Mouse (Mus musculus) liver, embryonic 14.5 days (tissue): ENCODE data around the gene Atg13. TPM values are rescaled to one million over a fixed set of nuclear protein-coding genes. Genes with fewer than 3 reads are reported as not detected.
A peak's percentile ranks its signal among the peaks of the same experiment; 100 is the strongest.

ENCODE experiments used
- ATAC-seq: fragments of 200-750 bp; cut with Nextera tagmentation; 2 replicates; pipeline ENCODE4 v1.8.0; 2017; ENCODE audit warnings: moderate number of reproducible peaks, mild to moderate bottlenecking, moderate library complexity; ENCODE audit not compliant: insufficient read depth
- DNase-seq, 3 experiments: peaks; one replicate each; pipeline ENCODE4 v3.0.0-alpha.2; 2012 to 2013; ENCODE audit warnings: low read depth in 3 of 3, low spot score in 3 of 3
- H3K27ac ChIP-seq: fragments of 300-500 bp; sonication (generic); 2 replicates; pipeline ENCODE4 v1.5.1; 2014; ENCODE audit warnings: moderate library complexity, mild to moderate bottlenecking, control low read depth, inconsistent platforms
- H3K27me3 ChIP-seq: fragments of 300-500 bp; sonication (generic); 2 replicates; pipeline ENCODE4 v1.6.1; 2014; ENCODE audit warnings: mild to moderate bottlenecking, low read length, moderate library complexity; ENCODE audit not compliant: control insufficient read depth, insufficient read depth
- H3K36me3 ChIP-seq: fragments of 300-500 bp; sonication (generic); replicated peaks from 2 replicates; pipeline ENCODE4 v1.6.1; 2014; ENCODE audit warnings: low read depth; ENCODE audit not compliant: control insufficient read depth, insufficient read depth
- H3K4me1 ChIP-seq, 2 experiments: fragments of 200-500 bp in 1 of 2; fragments of 300-500 bp in 1 of 2; sonication (generic) in 1 of 2; replicated peaks; 2 replicates each; pipeline ENCODE4 v1.6.1; 2012 to 2014; ENCODE audit warnings: antibody characterized with exemption in 1 of 2, inconsistent platforms in 1 of 2, low read length in 1 of 2; ENCODE audit not compliant: control insufficient read depth in 2 of 2, insufficient read depth in 2 of 2
- H3K4me2 ChIP-seq: fragments of 300-500 bp; sonication (generic); 2 replicates; pipeline ENCODE4 v1.6.1; 2014; ENCODE audit warnings: low read depth, mild to moderate bottlenecking, control low read depth, moderate library complexity
- H3K4me3 ChIP-seq, 2 experiments: fragments of 200-500 bp in 1 of 2; fragments of 300-500 bp in 1 of 2; sonication (generic) in 1 of 2; 2 replicates each; pipeline ENCODE4 v1.5.1; 2012 to 2014; ENCODE audit warnings: low read depth in 2 of 2, low read length in 2 of 2, mild to moderate bottlenecking in 2 of 2, control low read depth in 1 of 2, inconsistent platforms in 1 of 2, moderate library complexity in 1 of 2; ENCODE audit not compliant: insufficient read depth in 1 of 2
- H3K9ac ChIP-seq: fragments of 300-500 bp; sonication (generic); replicated peaks from 2 replicates; pipeline ENCODE4 v1.6.1; 2014; ENCODE audit warnings: mild to moderate bottlenecking, control low read depth, moderate library complexity
- H3K9me3 ChIP-seq: fragments of 300-500 bp; sonication (generic); 2 replicates; pipeline ENCODE4 v1.6.1; 2016; ENCODE audit warnings: low read length, mixed read lengths; ENCODE audit not compliant: control insufficient read depth
- CTCF ChIP-seq: IDR thresholded peaks from 2 replicates; pipeline ENCODE4 v1.5.1; 2016; ENCODE audit warnings: antibody characterized with exemption, low read depth, control low read depth
- EP300 ChIP-seq: IDR thresholded peaks from 2 replicates; pipeline ENCODE4 v1.6.1; 2016; ENCODE audit warnings: antibody characterized with exemption, low read depth
- WGBS: fragments of 180-500 bp; shearing (Covaris S2); extraction: QIAGEN DNeasy Blood & Tissue Kit; methylation state at CpG from one replicate; pipeline ENCODE4 v1.1.7; 2014; ENCODE audit not compliant: insufficient replicate concordance; 5-methylcytosine and 5-hydroxymethylcytosine counted together
- polyA plus RNA-seq, 2 experiments: library from polyadenylated mRNA; depleted of rRNA in 1 of 2; stranded (reverse) in 1 of 2; unstranded in 1 of 2; fragments of >200 nt; fragmentation: Nextera tagmentation in 1 of 2; extraction: Ambion mirVana in 1 of 2; gene quantifications; 2 replicates each; pipeline versions ENCODE4 v1.2.1 to v1.2.3; 2012 to 2014

The Atg13 gene
- polyA plus RNA-seq, 2 experiments: 7.5 to 11.3 TPM

DNA sequence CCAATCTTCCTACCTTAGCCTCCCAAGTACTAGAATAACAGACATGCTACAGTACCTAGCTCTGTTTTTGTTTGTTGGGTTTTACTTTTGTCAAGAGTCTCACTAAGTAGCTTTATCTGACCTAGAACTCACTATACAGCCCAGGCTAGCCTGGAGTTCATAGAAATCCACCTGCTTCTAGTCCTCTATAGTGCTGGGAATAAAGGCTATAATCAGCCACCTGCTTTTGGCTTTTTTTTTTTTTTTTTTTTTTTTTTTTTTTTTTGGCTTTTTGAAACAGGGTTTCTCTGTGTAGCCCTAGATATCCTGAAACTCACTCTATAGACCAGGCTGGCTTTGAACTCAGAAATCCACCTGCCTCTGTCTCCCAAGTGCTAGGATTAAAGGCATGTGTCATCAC, 13.6 kb upstream of the Atg13 start:
- no peak overlapping the region for H3K4me3 ChIP-seq
- peaks cover 0 to 11% of the 10 kb centered on the region in 2 experiments; a peak in 3 of 4 replicates for H3K4me1 ChIP-seq
- no peak overlapping the region for H3K4me2 ChIP-seq
- no peaks in the 10 kb centered on the region for H3K9me3 ChIP-seq
- H3K27me3 ChIP-seq: no peaks in the 10 kb centered on the region
- TF ChIP-seq CTCF: no peak
- TF ChIP-seq EP300: no peak
- no peaks in the 10 kb centered on the region for H3K36me3 ChIP-seq
- H3K9ac ChIP-seq: no peak overlapping the region
- DNase-seq (no peak), ATAC-seq (no peak)
- H3K27ac ChIP-seq: no peak overlapping the region

GRCm38 (mm10) chr2:91723382-91723781, 13.0 kb upstream of the Atg13 start:
- Histone ChIP-seq H3K27me3 (no peaks in the 10 kb centered on the region), H3K27ac (no peak overlapping the region), H3K36me3 (no peaks in the 10 kb centered on the region), H3K9ac (no peak overlapping the region), H3K4me2 (no peak overlapping the region), H3K9me3 (no peaks in the 10 kb centered on the region), H3K4me1 (peaks cover 0 to 11% of the 10 kb centered on the region in 2 experiments; a peak in 3 of 4 replicates), H3K4me3 (no peak overlapping the region)
- TF ChIP-seq CTCF: no peak
- TF ChIP-seq EP300: no peak
- 69% methylated on average over 4 of the region's 4 CpGs for WGBS
- ATAC-seq (no peak), DNase-seq (no peak)

- 73% methylated on average over 6 of the region's 6 CpGs for WGBS
Observed at GRCm38 (mm10) chr2:91718276-91718675, 7.9 kb upstream of the Atg13 start.

GRCm38 (mm10) chr2:91714921-91715320, 4.5 kb upstream of the Atg13 start:
- Histone ChIP-seq H3K9ac (no peak overlapping the region), H3K4me3 (no peak overlapping the region), H3K4me2 (no peak overlapping the region), H3K9me3 (no peaks in the 10 kb centered on the region), H3K27me3 (no peaks in the 10 kb centered on the region), H3K36me3 (no peaks in the 10 kb centered on the region), H3K4me1 (peaks cover 0 to 2% of the 10 kb centered on the region in 2 experiments; a peak in 2 of 4 replicates), H3K27ac (no peak overlapping the region)
- ATAC-seq: no peak
- TF ChIP-seq CTCF (no peak), EP300 (no peak)
- 81% methylated on average over 1 of the region's 1 CpGs for WGBS
- DNase-seq: no peak

More at GRCm38 (mm10) chr2:91718276-91718675, 7.9 kb upstream of the Atg13 start:
- no peak overlapping the region for H3K9ac ChIP-seq
- no peaks in the 10 kb centered on the region for H3K9me3 ChIP-seq
- TF ChIP-seq EP300 (no peak), CTCF (no peak)
- no peak overlapping the region for H3K4me3 ChIP-seq
- H3K36me3 ChIP-seq: no peaks in the 10 kb centered on the region
- no peak overlapping the region for H3K4me2 ChIP-seq
- DNase-seq (no peak), ATAC-seq (no peak)
- no peaks in the 10 kb centered on the region; a peak in 1 of 4 replicates for H3K4me1 ChIP-seq
- H3K27ac ChIP-seq: no peak overlapping the region
- H3K27me3 ChIP-seq: no peaks in the 10 kb centered on the region

DNA sequence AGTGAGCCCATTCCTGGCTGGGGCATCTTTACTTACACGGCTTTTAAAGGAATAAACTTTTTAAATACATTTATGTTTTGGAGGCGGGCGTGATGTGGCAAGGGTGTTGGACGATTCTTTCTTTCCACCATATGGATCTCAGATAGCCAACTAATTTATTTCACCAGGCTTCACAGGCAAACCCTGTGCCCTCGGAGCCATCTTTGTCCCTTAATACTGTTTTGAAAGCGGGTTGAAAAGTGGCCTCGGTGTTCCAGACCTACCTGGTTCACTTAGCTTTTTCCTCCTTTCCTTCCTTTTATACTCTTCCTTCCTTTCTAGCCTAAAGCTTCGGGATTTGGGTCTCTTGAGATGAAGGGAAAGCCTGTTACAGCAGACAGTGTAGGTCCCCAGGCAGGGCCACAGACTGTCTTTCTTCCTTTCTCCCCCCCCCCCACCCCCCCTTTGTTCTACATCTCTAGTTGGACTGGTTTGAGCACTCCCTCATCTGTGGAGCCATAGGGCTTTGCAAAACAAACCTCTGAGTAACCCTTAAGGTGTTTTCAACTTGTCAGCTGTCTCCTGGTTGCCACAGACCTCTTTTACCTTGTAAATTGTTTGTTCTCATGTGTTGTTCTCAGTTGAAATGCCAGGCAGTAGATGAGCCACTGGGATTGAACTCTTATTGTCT, 1.0 kb upstream of the Atg13 start:
- ATAC-seq: no peak
- Histone ChIP-seq H3K4me2 (peak overlapping the region; percentile 92), H3K9me3 (no peaks in the 10 kb centered on the region), H3K4me1 (peaks cover 5 to 6% of the 10 kb centered on the region in 2 experiments), H3K27ac (peak overlapping the region; percentile 89), H3K36me3 (no peaks in the 10 kb centered on the region), H3K9ac (peak overlapping the region; percentile 86), H3K27me3 (no peaks in the 10 kb centered on the region), H3K4me3 (peak overlapping the region; percentile 74 to 98)
- DNase-seq: no peak
- TF ChIP-seq CTCF (no peak), EP300 (no peak)
- WGBS: 2% methylated on average over 8 of the region's 8 CpGs
